Mouse (Mus musculus) embryonic facial prominence, embryonic 10.5 days (tissue): ENCODE results near the gene Olfr15. TPM values are rescaled to one million over a fixed set of nuclear protein-coding genes. Genes with fewer than 3 reads are reported as not detected.
"Not testable (repeated sequence)": the region's sequence is repeated elsewhere in the genome, so short reads cannot be mapped to it uniquely, and the experiment has no call there.

Experiments used
- DNase-seq: peaks from one replicate; pipeline ENCODE4 v3.0.0-alpha.2; 2017; ENCODE audit warnings: low spot score
- H3K27ac ChIP-seq: fragments of 300-500 bp; sonication (generic); replicated peaks from 2 replicates; pipeline ENCODE4 v1.5.1; 2016; ENCODE audit warnings: mild to moderate bottlenecking
- H3K27me3 ChIP-seq: fragments of 300-500 bp; sonication (generic); replicated peaks from 2 replicates; pipeline ENCODE4 v1.6.1; 2016; ENCODE audit warnings: low read depth, mild to moderate bottlenecking; ENCODE audit not compliant: poor library complexity, severe bottlenecking
- H3K36me3 ChIP-seq: fragments of 300-500 bp; sonication (generic); replicated peaks from 2 replicates; pipeline ENCODE4 v1.6.1; 2016; ENCODE audit warnings: mild to moderate bottlenecking, moderate library complexity
- H3K4me1 ChIP-seq: fragments of 300-500 bp; sonication (generic); 2 replicates; pipeline ENCODE4 v1.6.1; 2016
- H3K4me3 ChIP-seq: fragments of 300-500 bp; sonication (generic); 2 replicates; pipeline ENCODE4 v1.5.1; 2016; ENCODE audit warnings: mild to moderate bottlenecking, moderate library complexity
- H3K9me3 ChIP-seq: fragments of 300-500 bp; sonication (generic); 2 replicates; pipeline ENCODE4 v1.6.1; 2016; ENCODE audit warnings: mild to moderate bottlenecking
- WGBS: fragments of 180-500 bp; shearing (Covaris S2); methylation state at CpG from one replicate; pipeline ENCODE4 v1.1.7; 2016; 5-methylcytosine and 5-hydroxymethylcytosine counted together
- polyA plus RNA-seq: library from polyadenylated mRNA; unstranded; fragments of >200 nt; fragmentation: Nextera tagmentation; extraction: Ambion mirVana; gene quantifications from 2 replicates; pipeline ENCODE4 v1.2.1, GENCODE M21; 2016

The Olfr15 gene
- polyA plus RNA-seq, result 0.31 TPM in 1 of 2 replicates, not detected in the other

DNA sequence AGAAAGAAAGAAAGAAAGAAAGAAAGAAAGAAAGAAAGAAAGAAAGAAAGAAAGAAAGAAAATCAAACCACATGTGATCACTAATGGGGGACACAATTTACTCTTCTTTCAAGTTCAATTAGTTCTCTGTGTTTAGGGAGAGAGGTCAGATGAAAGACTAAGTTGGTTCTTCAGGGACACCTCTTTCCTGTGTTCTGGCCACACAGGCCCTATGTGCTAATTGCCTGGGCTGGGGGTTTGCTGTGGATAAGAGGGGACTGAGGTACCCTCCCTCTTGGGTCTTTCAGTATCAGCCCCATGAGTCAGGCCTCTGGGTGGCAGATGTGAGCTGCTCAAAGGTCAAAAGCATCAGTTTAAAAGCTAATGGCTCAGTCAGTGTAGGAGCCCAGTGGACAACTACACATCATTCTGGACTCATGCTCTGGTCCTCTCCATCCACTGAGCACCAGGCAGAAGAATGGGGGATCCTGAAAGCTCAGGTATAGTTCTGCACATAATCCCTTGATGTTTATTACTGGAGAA, at the start of gene Olfr15:
TSS of gene Olfr15 (plus strand) at position 291 of the 522 bp plus-strand sequence.
- DNase-seq, result no peak
- Histone ChIP-seq H3K27me3 (no peaks in the 10 kb centered on the region), H3K36me3 (no peaks in the 10 kb centered on the region), H3K4me3 (no peak within 1 kb of the TSS), H3K4me1 (no peaks in the 10 kb centered on the region), H3K27ac (no peak within 1 kb of the TSS), H3K9me3 (no peaks in the 10 kb centered on the region)

DNA sequence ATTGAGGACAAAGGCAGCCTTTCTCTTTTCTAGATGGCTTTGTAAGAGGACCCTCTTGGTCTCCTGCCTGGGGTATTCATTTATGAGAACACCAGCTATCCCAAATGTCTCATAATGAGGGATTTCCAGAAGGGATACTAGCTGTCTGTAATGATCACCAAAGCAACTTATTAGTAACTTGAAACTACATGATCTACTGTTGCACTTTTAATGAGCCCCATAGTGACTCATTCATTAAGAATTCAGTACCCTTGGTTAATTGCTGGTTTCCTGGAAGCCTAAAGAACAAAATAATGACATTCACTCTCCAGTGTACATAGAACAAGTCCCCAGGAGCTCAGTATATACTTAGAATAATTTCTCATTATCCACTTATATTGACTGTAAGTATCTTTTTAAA, 49.4 kb upstream of the Olfr15 start:
- Histone ChIP-seq H3K36me3 (no peaks in the 10 kb centered on the region), H3K27ac (no peak overlapping the region), H3K4me1 (peaks cover 3% of the 10 kb centered on the region; the same call in 1 of the 2 replicates), H3K9me3 (no peaks in the 10 kb centered on the region), H3K4me3 (no peak overlapping the region), H3K27me3 (no peaks in the 10 kb centered on the region)
- no peak for DNase-seq

DNA sequence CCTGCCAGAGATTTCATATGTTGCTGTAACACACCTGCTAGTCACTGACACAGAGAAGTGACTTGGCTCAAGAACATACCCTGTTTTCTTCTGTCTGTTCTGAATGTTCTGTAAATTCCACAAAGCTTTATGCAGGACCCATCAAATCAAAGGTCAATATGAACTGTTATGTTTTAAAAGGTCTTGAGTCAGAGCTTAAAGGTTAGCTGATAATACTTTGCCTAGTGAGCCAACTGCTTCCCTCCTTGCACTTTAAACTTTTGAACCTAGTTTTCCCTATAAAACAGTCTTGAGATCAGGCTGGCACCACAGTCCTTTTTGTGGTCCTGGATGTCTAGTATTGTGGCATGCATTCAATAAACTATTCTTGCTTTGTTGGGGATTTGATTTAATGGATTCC, 42.3 kb upstream of the Olfr15 start:
- peaks cover 9% of the 10 kb centered on the region; the same call in 1 of the 2 replicates for H3K9me3 ChIP-seq
- no peak for DNase-seq
- H3K4me1 ChIP-seq, result no peaks in the 10 kb centered on the region
- H3K36me3 ChIP-seq, result no peaks in the 10 kb centered on the region
- H3K4me3 ChIP-seq, result no peak overlapping the region
- no peaks in the 10 kb centered on the region for H3K27me3 ChIP-seq
- H3K27ac ChIP-seq, result no peak overlapping the region

DNA sequence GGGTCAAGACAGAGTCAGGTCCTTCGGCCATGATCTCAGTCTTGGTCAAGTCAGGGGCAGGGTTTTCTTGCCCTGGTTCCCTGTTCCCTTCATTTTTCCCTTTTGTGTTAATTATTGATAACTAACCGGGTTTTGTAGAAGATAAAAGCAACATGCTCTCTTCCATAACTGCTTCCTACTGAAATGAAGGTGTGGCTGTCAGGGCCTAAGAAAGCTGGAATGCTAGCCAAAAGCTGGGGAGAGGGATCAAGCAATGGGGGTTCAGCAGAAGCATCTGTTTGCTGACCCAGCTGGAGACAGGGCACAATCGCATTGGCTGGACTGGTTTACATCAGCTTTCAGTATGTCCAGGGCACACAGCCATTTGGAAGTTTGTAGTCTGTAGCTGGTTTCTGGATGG, 22.5 kb upstream of the Olfr15 start:
- no peak for DNase-seq
- Histone ChIP-seq H3K9me3 (peaks cover 12% of the 10 kb centered on the region), H3K27me3 (no peaks in the 10 kb centered on the region), H3K27ac (no peak overlapping the region), H3K4me1 (no peaks in the 10 kb centered on the region), H3K4me3 (no peak overlapping the region), H3K36me3 (no peaks in the 10 kb centered on the region)
- 83% methylated on average over 3 of the region's 3 CpGs for WGBS

DNA sequence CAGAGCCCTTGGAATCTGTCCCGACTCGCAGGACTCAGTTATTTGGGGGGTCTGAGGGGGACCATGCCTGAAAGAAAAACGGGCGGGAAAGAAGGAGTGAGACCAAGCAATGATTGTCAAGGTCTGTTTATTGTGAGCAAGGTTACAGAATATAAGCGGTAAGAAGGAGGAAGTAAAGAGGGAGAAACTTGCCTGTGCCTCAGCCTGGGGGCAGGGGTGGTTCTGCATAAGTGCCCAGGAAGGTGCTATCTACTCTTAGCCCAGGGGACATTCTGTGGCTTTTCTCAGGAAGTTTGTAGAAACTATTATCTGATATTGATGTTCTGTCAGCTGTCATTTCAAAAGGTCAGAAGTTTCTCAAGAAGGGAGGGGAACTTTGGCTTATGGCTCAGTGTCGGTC, 16.0 kb upstream of the Olfr15 start:
- WGBS, result 86% methylated on average over 6 of the region's 6 CpGs
- not testable (repeated sequence) for H3K4me3 ChIP-seq, H3K4me1 ChIP-seq, H3K27me3 ChIP-seq, H3K36me3 ChIP-seq, DNase-seq, H3K27ac ChIP-seq
- H3K9me3 ChIP-seq, result peaks cover 10% of the 10 kb centered on the region; the same call in 1 of the 2 replicates

DNA sequence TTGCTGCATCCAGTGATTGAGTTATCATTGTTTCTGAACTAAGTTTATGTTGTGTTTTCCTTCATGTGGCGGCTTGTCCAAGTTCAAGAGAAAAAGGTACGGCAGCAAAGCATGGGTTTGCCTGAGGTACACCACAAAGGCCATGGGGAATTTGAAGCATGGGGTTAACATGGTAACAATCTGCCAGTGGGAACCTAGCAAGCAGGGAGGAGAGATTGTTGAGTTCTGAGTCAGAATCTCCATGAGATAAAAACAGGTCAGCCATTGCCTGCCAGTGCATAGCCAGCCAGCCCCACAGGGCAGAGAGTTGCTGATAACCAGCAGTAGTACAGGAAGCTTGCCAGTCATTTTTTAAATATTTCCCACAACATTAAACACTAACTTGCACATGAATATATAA, 10.5 kb upstream of the Olfr15 start:
- Histone ChIP-seq H3K4me3 (no peak overlapping the region), H3K36me3 (no peaks in the 10 kb centered on the region), H3K9me3 (peaks cover 2% of the 10 kb centered on the region; the same call in 1 of the 2 replicates), H3K27me3 (no peaks in the 10 kb centered on the region), H3K4me1 (no peaks in the 10 kb centered on the region), H3K27ac (no peak overlapping the region)
- 98% methylated on average over 2 of the region's 2 CpGs for WGBS
- DNase-seq, result no peak

DNA sequence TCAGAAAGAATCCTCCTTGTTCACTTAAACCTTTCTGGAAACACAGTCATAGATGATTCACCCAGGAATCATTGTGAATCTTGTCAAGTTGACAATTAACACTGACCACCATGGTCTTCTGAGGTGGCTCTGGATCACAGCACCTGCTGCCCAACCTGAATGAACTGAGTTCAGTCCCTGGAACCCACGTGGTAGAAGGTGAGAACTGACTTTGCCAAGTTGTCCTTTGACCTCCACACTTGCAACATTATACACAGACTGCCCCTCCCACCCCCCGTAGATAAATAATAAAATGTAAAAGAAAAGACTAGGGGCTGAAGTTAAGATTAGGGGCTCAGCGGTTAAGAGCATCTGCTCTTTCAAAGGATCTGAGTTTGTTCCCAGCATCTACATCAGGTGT, 2.7 kb upstream of the Olfr15 start:
- Histone ChIP-seq H3K9me3 (no peaks in the 10 kb centered on the region), H3K27ac (no peak overlapping the region), H3K4me1 (no peaks in the 10 kb centered on the region), H3K36me3 (no peaks in the 10 kb centered on the region), H3K27me3 (no peaks in the 10 kb centered on the region), H3K4me3 (no peak overlapping the region)
- WGBS, result 61% methylated on average over 3 of the region's 3 CpGs
- no peak for DNase-seq

DNA sequence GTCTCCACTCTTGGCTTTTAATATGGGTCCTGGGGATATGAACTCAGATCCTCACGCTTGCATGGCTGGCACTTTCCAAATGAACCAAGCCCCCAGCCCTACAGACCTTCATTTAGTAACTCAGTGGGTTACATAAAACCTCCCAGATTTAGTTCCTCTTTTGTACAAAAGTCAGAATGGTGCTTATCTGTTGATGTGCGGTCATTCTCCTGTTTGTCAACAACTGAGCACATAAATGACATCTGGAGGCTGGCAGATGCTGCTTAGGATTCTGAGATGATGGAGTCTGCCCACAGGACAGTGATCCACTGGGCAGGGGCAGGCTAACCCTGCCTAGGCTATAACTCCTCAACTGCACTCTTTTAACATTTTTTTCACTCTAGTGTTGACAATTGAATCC, 951 bp upstream of the Olfr15 start:
- no peak overlapping the region for H3K27ac ChIP-seq
- H3K27me3 ChIP-seq, result no peaks in the 10 kb centered on the region
- no peak for DNase-seq

DNA sequence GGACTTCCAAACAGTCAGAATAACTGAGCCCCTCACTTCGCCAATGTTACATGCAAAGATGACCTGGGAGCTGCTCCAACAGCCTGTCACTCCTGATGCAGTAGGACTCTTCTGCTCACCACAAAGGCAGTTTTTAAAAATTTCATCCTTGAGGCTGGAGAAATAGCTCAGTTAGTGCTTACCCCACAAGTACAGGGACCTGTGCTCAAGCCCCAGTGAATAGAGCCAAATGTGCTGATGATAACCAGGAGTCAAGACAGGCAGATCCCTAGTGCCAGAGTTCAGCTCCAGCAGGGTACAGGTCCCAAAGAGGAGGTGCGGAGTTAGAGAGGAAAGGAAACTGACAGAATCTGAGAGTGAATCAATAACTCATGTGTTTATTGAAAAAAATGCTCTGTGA, 4.8 kb downstream of the Olfr15 start:
- H3K4me3 ChIP-seq, result no peak overlapping the region
- H3K36me3 ChIP-seq, result no peaks in the 10 kb centered on the region
- H3K9me3 ChIP-seq, result no peaks in the 10 kb centered on the region
- 83% methylated on average over 2 of the region's 2 CpGs for WGBS
- H3K4me1 ChIP-seq, result no peaks in the 10 kb centered on the region
- DNase-seq, result no peak
- no peaks in the 10 kb centered on the region for H3K27me3 ChIP-seq
- no peak overlapping the region for H3K27ac ChIP-seq

More for the DNA sequence above, 951 bp upstream of the Olfr15 start:
- 90% methylated on average over 2 of the region's 2 CpGs for WGBS
- no peaks in the 10 kb centered on the region for H3K9me3 ChIP-seq
- H3K36me3 ChIP-seq, result no peaks in the 10 kb centered on the region
- H3K4me3 ChIP-seq, result no peak overlapping the region
- H3K4me1 ChIP-seq, result no peaks in the 10 kb centered on the region

DNA sequence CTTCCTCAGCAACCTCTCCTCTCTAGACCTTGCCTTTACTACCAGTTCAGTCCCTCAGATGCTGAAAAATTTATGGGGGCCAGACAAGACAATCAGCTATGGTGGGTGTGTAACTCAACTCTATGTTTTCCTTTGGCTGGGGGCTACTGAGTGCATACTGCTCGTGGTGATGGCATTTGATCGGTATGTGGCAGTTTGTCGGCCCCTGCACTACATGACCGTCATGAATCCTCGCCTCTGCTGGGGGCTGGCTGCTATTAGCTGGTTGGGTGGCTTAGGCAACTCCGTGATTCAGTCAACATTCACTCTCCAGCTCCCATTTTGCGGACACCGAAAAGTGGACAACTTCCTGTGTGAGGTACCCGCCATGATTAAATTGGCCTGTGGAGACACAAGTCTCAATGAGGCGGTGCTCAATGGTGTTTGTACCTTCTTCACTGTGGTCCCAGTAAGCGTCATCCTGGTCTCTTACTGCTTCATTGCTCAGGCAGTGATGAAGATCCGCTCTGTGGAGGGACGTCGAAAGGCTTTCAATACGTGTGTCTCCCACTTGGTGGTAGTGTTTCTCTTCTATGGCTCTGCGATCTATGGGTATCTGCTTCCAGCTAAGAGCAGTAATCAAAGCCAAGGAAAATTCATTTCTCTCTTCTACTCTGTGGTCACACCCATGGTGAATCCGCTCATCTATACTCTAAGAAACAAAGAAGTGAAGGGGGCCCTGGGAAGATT, 8.6 kb downstream of the Olfr15 start:
- H3K4me1 ChIP-seq, result no peaks in the 10 kb centered on the region
- no peaks in the 10 kb centered on the region for H3K27me3 ChIP-seq
- H3K36me3 ChIP-seq, result no peaks in the 10 kb centered on the region
- no peaks in the 10 kb centered on the region for H3K9me3 ChIP-seq
- H3K4me3 ChIP-seq, result no peak overlapping the region
- WGBS, result 61% methylated on average over 17 of the region's 17 CpGs
- no peak overlapping the region for H3K27ac ChIP-seq
- no peak for DNase-seq

DNA sequence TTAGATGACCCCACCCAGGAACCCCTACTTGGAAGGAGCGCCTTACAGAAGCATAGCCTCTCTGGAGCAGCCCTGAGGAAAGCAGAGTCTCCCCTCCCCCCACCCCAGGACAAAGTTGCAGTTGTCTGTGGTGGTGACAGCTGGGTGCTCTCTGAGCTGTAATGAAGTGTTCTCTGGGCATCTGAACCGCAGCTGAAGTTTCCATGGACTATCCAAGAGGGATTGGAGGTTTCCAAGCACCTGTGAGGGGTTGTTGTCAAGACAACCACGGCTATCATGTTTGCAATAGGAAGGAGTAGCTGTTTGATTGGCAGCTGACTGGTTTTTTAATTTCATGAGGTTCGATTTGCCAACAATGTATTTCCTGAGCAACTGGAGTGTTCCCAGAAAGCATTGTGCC, 12.3 kb downstream of the Olfr15 start:
- no peak overlapping the region for H3K27ac ChIP-seq
- DNase-seq, result no peak
- no peak overlapping the region for H3K4me3 ChIP-seq
- H3K4me1 ChIP-seq, result peaks cover 10% of the 10 kb centered on the region
- 30% methylated on average over 4 of the region's 4 CpGs for WGBS
- no peaks in the 10 kb centered on the region for H3K27me3 ChIP-seq
- H3K9me3 ChIP-seq, result no peaks in the 10 kb centered on the region
- H3K36me3 ChIP-seq, result no peaks in the 10 kb centered on the region

DNA sequence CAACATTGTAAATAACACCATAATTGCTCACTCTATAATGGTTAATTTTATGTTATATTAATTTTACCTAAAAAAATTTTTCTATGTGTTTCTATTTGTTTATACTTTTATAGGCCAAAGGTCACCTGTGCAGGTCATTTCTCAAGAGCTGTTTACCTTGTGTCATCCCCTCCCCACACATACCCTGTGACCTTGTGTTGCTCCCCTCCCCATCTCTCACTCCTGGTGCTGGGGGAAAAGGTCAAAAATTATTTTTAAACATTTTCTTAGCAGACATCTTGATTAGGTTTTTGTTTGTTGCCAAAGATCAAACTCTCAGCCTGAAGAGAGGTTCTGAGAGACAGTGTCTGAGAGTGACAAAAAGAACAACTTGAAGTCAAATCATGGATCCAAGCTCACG, 13.1 kb downstream of the Olfr15 start:
- Histone ChIP-seq H3K27me3 (no peaks in the 10 kb centered on the region), H3K4me3 (no peak overlapping the region), H3K36me3 (no peaks in the 10 kb centered on the region), H3K4me1 (peaks cover 10% of the 10 kb centered on the region), H3K9me3 (no peaks in the 10 kb centered on the region), H3K27ac (no peak overlapping the region)
- DNase-seq, result no peak
- WGBS, result 70% methylated on average over 1 of the region's 1 CpGs

DNA sequence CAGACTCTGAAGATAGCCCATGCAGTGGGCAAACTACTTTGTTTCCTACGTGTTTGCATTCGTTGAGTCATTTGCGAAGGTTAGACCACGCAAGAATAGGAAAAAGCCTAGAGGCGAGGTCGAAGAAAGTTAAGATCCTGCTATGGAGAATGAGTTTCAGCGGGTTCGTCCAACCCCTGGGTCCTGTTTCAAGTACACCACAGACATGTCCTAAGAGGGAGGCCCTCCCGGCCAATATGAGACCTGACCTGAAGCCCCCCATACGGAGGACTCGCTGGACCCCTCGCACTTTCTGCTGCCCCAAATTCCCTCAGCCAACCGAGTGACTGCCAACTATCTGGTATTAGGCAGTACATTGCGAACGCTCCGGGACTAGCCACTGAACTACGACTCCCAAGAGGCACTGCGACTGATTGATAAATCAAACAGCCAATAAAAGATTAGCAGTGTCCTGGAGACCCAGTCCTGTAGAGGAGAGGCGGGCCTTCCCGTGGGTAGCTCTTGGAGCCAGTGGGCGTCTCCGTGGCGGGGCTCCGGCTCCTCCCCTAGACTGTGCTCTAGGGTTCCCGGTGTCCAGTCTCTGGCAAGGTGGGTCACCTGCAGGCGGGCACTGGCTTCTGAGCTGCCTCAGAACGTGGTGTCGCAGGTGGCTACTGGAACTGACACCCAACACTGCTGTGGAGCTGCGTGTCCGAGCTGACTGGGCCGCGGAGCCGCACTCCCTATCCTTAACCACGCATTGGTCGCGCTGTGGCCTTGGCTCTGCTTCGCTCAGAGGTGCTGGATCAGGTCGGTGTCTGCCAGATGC, 16.2 kb downstream of the Olfr15 start, which contains the start of gene Zfp174:
TSS of gene Zfp174 (plus strand) at position 558 of the 808 bp plus-strand sequence.
- Histone ChIP-seq H3K4me3 (peak within 1 kb of the TSS; percentile 76), H3K27ac (peak within 1 kb of the TSS; percentile 75), H3K4me1 (peaks cover 10% of the 10 kb centered on the region), H3K27me3 (no peaks in the 10 kb centered on the region), H3K36me3 (no peaks in the 10 kb centered on the region), H3K9me3 (no peaks in the 10 kb centered on the region)
- WGBS, result 4% methylated on average over 38 of the region's 38 CpGs
- peak; percentile 92 for DNase-seq
